Mouse (Mus musculus) erythroblast, embryonic 14.5 days (primary cell): ENCODE measurements around the gene Gm11639.

Source experiments
- GATA1 ChIP-seq: IDR thresholded peaks from 2 replicates; pipeline ENCODE4 v1.6.1; 2012; ENCODE audit warnings: low read length, inconsistent platforms, mixed read lengths
- TAL1 ChIP-seq: IDR thresholded peaks from 3 replicates; pipeline ENCODE4 v1.6.1; 2012; ENCODE audit warnings: low read length, inconsistent platforms, mixed read lengths

GRCm38 (mm10) chr11:104638906-104639305, 46.6 kb upstream of the Gm11639 start:
- TF ChIP-seq TAL1 (no peak), GATA1 (no peak)
